Mouse (Mus musculus): Measurements from ENCODE around the gene Plekhh1. TPM values are rescaled to one million over a fixed set of nuclear protein-coding genes. Genes with fewer than 3 reads are reported as not detected.

Gene Plekhh1
- polyA plus RNA-seq, 2 experiments from 2014 or later, result 0.13 TPM

DNA sequence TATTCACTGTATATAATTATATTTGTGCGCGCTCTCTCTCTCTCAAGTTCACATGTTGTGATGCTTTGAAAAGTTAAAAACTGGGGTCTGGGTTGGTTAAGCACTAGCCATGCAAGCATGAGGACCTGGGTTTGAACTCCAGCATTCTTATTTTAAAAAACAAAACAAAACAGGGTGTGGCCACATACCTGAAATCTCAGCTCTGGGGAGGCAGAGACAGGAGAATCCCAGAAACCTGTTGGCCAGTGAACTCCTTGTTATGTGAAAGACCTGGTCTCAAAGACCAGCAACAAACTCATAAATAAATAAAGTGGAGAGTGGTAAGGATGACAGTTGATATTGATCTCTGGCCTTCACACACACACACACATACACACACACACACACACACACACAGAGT, 5.4 kb downstream of the Plekhh1 start:
- no peak for ATAC-seq

DNA sequence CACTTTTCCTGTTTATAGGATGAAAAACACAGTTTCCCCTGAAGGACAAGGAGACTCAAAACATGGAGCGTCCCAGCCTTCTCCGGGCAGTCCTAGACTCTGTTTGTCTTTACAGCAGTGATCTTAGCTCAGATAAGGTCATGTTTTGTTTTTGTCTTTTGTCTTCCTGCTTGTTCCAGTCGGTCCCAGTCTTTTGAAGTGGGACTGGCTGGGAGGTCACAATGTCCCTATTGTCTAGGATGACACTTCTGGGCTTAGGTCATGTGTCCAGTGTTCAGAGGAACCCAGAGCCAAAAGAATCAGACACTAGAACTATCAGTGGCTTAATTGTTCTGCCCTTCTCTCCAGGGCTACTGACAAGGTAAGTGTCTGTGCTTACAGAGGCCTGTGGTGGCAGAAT, 6.4 kb downstream of the Plekhh1 start:
- no peak for ATAC-seq

DNA sequence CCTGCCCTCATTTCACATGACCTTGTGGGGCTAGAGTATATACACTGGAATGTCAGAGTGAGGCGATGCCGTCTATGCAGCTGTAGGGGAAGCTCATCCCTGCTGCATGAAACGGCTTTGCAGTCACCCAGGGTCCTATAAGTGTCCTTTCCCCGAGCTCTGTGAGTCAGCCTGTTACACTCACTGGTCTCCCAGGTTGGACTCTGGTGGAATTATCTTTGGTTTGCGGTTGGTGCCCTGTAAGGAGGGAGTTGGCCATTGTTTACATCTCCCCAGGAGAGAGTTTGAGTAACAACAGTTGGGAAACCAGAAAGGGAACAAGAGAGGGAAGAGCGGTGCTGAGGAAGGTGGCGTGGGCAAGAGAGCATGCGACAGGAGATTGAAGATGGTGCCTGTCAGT, 10.7 kb downstream of the Plekhh1 start:
- ATAC-seq, result no peak

DNA sequence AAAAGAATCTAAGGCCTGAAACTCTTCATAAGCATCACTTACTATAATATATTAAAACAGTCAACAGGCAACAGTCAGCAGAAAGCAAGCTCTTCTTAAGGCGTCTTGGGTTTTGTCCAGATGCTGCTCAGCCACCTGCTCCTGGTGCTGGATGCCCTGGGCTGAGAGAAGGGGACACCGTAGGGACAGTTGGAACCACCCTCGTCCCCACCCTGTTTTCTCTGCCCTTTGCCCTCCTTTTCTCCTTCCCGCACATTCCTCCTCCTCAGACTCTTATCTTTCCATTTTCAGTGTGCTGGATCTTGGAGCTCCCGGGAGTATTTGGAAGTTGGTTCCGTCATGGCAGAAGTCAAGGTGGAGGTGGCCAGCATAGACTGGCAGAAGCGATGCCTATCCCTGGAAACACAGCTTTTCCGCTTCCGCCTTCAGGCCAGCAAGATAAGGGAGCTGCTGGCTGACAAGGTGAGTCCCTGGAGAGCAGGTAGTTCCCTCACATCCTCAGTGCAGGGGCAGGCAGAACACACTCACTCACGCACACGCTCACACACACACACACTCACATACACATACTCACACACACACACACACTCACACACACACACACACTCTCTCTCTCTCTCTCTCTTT, 11.4 kb downstream of the Plekhh1 start:
- ATAC-seq, result no peak

DNA sequence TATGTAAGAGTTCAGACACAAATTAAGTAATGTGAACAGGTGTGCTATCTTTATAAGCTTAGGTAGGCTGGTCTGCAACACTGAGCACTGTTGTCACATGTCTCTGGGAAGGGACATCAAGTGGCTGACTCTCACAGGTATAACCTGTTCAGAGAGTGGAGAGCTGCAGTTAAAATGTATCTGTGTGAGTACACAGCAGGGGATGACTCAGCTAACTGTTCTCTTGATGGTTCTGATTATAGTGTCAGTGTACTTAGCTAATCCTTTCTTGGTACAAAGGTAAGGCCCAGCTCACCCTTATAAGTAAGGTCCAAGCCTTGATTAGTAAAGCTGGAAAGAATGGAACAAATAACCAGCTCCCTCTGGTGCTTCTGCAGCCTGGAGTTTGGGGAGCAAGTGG, 12.5 kb downstream of the Plekhh1 start:
- no peak for ATAC-seq

DNA sequence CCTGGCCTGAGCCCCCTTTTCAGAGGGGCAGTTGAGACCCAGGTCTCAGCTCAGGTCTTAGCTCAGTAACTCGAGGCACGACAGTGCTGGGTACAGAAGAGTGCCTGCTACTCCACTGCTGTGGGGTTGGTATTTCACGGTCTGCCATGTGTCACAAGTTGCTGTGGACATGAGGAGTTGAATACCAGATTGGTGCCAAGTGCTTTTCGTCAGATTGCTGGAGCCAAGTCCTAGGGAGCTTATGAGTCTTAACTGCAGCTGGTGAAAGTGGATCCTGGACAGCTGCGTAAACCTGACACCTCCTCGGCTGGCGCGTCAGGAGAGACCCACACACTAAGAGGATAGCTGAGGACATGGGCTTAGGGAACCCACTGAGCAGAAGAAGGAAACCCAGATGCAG, 15.7 kb downstream of the Plekhh1 start:
- no peak for ATAC-seq

DNA sequence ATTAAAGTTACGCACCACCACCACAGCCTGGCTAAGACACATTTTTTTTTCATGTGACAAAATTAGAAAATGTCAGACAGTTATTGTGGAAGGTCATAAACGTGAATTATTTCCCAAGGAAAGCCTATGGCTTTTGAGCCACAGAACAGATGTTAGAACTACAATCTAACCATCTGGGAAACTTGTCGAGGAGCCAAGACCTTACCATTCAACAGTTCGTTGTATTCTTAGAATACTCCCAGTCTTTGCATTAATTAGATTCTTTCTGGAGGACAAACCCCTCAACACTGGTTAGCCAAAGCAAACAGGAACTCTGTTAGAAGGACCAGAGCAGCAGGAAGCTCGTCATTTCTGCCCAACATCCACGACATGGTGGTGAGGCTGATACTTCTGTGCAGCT, 17.2 kb downstream of the Plekhh1 start:
- ATAC-seq, result no peak

DNA sequence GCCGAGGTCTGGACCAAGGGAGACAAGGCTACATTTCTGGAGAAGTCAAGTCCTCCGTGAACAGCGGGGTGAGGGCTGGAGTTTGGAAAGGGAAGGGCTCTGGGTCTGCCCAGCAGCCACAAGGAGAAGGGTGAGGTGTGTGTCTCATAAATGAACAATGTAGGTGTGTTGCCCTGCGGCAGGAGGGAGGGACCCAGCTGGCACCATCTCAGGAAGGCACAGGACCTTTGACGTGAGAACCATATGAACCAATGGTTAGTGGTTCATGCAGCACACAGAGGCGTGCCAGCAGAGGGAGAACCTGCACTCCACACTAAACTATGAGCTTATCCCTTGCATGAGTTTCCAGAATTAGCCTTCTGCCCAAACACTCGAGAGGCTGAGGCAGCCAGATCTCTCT, 18.2 kb downstream of the Plekhh1 start:
- no peak for ATAC-seq

DNA sequence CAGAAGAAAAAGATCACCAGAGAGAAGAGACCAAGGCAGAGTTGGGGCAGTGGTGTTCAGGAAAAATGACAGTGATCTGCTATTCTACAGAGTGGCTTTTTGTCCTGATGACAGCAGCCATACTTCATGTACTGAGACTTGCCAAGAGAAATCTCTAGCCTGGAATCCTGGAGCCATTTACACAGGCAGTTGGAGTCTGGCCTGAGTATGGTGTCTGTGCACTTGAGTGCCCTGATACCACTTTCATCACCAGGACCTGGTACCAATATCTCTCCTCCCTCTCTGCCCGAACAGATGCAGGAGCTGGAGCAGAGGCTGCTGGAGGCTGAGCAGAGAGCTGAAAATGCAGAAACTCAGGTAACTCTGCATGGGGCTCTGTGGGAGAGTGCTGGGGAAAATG, 19.9 kb downstream of the Plekhh1 start:
- ATAC-seq, result no peak

DNA sequence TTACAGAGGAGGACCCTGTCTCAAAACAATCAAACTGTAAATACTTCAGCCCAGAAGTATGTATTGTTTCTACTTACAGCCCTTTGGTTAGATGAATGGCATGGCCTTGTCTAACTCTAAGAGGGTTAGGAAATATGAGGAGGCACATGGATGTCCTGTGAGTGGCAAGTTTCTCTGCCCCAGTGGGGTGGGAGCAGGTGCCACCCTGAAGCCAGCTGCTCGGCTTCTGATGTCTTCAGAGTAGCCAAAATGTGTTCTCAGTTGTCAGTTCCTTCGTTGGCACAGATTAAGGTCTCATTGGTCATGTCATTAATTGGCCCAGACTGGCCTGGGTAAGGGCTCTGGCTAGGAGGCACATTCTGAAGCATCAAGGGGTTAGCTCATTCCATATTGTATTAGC, 20.8 kb downstream of the Plekhh1 start:
- no peak for ATAC-seq

DNA sequence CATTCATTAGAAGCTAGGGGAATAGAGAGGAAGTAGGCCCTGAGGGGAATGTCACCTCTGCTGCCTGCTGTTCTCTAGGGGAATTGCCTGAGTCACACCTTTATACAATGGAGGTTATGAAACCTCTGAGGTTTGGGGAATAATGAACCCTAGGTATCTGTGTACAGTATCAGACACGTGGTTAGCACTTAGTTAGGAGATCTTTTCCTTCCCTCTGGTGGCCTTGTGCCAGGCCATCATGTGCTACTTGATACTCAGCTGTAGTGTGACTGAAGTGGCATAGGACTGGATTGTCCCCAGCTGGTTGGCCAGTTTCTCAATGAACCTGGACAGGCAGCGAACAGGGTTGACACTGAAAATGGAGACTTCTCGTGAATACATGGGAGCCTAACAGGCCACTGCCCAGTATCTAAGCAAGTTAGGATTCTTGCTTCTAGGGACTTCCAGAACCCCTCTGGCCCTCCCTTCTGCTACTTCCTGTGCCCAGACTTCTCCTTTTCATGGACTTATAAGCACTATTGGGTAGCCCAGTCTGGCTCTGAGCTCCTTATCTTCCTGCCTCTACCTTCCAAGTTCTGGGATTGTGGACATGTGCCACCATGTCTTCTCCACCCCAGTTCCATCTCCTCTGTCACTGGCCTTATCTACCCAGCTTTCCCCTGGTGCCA, 21.7 kb downstream of the Plekhh1 start:
- ATAC-seq, result no peak

DNA sequence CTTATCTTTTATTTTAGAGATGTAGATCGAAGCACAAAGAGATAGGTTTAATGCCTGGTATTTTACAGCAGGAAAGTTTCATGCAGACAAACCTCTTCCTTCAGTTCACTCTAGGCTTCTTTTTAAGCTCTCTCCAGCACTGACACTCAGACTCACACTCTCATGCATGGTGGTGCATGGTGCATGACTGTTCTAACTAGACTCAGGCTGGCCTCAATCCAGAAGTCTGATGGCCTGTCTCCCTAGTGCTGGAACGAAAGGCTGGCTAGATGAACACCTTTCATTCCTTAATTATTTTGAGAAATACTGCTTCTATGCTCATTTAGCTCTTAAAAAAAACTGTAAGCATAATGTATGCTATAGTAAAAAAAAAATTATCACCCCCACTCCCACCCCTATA, 23.1 kb downstream of the Plekhh1 start:
- ATAC-seq, result no peak

DNA sequence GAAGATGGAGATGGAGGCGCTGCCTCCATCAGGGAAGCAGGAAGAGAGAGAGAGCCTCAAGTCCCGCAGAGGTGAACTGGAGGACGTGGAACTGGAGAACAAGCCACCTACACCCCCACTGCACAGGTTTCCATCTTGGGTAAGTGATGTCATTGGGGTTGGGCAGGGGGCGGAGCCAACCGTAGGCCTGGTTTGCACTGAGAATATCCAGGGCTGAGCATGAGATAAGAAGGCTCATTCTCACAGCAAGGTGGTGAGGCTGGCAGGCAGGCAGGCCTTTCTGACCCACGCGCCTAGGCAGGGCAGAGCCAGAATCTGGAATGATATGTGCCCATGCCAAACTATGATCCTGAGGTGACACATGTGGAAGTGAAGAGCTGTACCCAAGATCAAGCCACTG, 26.3 kb downstream of the Plekhh1 start:
- no peak for ATAC-seq

DNA sequence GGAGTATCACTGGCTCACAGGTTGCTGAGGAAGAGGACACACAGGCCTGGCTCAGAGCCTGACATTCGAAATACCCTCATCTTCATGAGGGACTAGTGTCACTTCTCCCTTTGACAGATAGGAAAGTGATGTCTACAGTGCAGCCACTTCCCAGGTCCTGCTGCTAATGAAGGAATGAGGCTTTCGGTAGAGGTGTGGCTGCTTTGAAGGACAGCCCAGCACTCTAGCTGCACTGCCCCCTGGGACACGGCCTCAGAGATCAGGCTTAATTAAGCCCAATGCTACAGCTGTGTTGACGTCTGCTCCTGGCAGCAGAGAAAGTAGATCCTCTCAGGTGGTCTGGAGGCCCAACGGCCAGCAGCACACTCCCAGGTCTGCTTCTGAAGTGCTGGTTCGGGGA, 30.6 kb downstream of the Plekhh1 start:
- ATAC-seq, result no peak

DNA sequence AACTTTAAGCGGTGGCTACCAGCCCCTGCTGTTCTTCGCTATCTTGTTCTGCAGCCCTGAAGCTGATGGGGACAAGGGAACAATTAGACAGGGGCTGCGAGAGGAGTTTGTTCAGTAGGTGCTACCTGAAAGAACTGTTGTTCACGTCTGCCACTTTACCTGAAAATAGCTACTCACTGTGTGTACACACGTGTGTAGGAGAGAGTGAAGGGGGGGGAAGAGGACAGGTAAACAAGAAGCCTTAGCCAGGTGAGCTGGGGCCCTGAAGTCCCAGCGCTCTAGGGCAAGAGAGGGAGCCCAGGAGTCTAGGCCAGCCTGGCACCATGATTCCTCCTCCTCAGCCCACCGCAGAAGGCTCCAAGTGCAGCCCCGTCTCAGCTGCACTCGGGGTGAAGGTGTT, 31.2 kb downstream of the Plekhh1 start:
- ATAC-seq, result no peak

DNA sequence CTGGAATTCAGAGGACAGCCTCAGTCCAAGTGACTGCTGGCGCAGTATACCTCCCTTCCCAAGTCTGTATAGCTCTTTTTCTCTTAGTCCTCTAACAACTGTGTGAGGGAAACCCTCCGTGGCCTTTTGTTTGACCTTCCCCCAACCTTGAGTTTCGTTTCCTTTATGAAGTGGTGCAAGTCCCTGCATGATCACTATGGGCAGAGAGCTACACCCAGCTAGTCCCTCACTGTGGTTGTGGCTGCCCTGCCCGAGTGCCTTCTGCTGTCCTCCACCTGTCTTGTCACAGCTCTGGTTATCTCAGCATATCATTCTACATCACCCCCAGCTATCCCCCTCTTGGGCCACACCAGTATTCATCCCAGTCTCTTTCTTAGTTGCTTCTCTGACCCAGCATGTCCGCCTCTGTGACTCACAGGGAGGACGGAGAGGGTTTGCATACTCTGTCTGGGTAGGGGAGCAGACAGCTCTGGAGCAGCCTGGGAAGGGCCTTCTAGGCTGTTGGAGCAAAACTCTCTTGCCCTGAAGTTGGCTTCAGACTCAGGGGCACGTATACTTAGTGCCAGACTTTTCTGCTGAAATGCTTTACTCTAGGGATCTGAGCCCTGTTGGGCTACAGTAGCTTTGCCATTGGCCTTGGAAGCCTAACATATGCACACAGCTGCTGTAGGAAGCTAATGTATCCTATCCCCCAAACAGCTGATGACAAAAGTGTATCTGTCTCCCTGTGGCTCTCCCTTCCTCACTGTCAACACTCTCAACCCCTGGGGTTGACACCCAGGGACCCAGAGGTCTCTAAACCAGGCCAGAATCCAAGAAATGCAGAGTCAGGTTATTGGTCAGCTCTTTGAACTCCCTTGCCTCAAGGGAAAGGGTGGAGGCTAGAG, 32.0 kb downstream of the Plekhh1 start:
- ATAC-seq, result no peak

DNA sequence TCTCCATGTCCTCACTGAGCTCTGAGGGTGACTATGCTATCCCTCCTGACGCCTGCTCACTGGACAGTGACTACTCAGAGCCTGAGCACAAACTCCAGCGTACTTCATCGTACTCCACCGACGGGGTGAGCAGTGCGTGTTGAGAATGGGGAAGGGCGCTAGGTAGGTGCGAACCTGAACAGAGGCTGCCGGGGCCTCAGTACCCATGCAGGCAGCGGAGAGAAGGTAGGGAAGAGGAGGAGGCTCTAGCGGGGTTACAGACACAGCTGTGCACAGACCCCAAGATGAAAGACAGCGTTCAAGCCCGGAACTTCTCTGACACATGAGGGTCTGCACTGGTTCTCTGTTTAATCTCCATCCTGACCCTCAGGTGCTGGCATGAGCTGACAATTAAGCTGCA, 35.5 kb downstream of the Plekhh1 start:
- no peak for ATAC-seq

DNA sequence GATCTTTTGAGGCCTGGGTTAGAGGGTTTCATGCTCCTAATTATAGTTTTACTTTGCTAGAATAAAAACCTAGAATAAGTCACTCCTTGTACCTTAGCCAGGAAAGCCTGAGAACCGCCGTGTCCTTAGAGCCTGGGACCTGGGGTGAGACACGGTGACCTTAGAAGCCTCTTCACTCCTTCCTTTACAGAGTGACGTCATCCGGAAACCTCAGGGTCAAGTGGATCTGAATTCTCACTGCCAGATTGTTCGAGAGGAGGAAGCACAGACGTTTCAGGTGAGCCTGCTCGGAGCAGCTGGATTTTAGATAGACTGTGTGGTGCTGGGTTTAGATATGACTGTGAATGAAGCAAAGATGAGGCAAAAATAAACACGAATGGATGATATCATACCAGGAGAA, 37.5 kb downstream of the Plekhh1 start:
- ATAC-seq, result no peak

DNA sequence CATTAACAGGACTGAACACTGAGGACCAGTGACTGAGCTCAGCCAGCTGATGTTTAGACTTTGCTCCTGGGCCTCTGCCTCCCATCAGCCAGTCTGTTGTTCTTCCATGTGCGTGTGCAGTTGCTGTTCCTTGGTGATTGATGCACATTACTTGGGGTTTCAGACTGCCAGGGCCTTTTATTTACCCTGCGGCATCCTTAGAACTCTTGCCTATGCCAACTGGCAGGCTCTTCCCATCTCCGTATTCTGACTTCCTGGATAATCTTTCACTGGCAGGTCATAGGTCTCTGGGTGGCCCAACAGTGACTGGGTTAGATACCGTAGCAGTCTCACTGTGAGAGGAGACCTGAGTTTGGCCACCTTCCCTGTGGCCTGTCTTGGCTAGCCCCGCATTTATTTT, 38.6 kb downstream of the Plekhh1 start:
- ATAC-seq, result no peak

DNA sequence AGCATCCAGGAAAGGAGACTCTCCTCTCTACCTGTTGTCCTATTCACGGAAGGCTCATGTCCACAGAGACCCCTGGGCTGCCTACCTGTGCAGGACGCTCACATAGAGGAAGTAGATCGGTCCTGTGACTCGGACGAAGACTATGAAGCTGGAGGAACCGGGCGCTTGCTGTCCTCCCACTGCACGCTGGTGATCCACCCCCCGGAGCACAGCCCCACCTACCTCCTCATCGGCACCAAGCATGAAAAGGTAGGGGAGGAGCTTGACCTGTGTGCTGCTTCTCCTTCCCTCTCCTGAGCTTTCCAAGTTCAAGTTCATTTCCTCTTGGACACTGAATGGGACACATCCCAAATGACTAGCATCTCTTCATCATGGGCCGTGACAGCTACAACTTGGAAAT, 39.3 kb downstream of the Plekhh1 start:
- ATAC-seq, result no peak

DNA sequence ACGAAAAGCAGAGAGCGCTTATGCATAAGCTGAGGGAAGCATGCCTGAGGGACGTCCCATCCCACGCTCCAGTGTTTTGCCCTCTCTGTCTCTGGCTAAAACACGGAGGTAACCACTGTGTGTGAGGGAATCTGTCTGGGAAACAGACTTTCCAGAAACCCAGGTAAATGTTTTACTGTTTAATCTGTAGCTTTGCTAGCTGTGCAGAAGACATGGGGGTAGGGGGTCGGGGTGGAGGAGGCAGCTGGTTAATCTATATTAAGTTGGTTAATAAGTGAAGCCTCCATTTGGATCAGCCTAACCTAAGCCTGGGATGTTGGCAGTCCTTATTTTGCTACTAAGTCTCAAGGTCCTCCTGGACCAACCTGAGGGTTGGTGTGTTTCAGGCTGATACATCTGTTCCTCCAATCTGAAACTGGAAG, 40.2 kb downstream of the Plekhh1 start:
- ATAC-seq, result no peak

DNA sequence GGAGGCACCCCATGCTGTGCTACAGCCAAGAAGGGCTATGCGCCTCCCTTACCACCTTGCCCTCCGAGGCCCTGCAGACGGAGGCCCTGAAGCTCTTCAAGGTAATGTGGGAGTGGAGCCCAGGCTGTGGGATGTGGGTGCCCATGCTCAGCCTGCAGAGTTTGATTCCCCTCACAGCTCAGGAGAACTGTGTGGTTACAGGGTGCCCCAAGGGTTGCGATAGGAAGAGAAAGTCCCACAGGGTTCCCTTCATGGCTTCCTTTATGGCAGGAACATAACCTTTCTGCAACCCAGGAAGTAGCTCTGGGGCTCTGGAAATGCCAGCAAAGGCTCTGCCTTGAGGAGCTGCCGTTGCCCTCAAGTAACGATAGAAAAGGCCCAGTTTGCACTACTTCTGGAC, 41.0 kb downstream of the Plekhh1 start:
- ATAC-seq, result no peak

DNA sequence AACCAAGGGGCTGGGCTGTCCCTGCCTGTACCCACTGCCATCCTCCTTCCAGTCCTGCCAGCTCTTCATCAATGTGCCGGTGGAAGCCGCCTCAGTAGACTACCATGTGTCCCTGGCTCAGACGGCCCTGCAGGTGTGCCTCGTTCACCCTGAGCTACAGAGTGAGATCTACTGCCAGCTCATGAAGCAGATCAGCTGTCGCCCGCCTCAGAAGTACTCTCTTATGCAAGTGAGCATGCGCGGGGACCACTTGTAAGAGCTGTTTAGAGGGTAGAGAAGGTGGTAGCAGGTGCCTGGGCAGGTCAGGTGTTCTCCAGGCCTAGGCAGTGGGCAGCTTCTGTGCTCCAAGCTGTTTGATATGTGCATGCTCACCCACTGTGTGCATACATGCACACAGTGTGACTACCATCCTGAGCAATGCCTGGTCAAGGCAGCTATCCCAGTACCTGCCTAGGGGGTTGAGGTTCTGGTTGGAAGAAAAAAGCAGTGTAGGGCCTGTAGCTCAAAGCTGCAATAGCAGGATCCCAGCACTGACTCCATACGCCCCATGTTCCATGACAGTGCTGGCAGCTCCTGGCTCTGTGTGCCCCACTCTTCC, 41.9 kb downstream of the Plekhh1 start:
- ATAC-seq, result no peak

DNA sequence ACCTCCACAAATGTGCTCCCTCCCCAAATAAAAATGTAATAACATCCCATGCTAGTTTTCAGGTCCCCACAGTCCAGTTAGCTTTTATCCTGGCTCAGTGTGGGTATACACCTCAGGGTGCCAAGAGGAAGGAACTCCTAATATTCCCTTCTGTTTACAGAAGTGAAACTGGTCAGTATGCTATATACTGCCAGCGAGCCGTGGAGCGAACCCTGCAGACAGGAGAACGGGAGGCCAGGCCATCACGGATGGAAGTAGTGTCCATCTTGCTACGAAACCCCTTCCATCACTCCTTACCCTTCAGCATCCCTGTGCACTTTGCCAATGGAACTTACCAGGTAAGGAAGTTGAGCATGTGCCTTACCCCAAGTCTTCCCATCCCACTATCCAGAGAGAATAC, 43.6 kb downstream of the Plekhh1 start:
- ATAC-seq, result no peak

Measured in activated CD4-positive, CD25-positive, alpha-beta regulatory T cell, adult 4 months (primary cell).